Mouse (Mus musculus): Measurements from ENCODE around the gene Best2.

DNA sequence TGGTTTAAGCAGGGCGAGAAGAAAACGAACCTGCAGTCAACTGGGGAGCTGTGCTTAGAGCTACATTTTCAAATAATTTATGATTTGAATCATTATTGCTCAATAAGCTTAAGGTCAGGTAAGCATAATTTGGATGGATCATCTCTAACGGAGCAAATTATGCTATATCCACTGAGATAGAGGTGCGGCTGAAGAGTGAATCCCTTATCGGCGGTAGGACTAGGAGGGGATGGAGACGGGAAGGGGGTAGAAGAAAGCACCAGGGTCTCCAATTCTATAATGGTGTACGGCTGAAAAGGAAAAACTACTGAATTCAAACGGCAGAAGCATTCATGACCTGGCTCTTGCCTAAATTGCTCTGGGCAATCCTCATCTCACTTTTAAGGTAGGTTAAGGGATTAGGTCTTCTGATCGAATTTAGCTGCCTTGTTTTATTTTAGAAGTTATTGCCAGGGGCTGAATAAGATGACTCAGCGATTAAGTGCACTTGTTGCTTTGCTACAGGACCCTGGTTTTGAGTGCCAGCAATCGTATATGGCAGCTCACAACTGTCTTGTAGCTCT is 20.9 kb upstream of the Best2 start:
- no peak for TF ChIP-seq EP300 (IDR thresholded peaks at IDR 0.05; ENCODE audit: low read depth)
- no peak for TF ChIP-seq CTCF (IDR thresholded peaks at IDR 0.05; ENCODE audit: low read depth)

Measured in liver, embryonic 14.5 days (tissue).